Mouse (Mus musculus) heart, embryonic 10.5 days (tissue): Measurements from ENCODE around the gene Neu2. TPM values are rescaled to one million over a fixed set of nuclear protein-coding genes. Genes with fewer than 3 reads are reported as not detected.
A peak's percentile ranks its signal among the peaks of the same experiment; 100 is the strongest.

Experiments
- DNase-seq: peaks from one replicate; pipeline ENCODE4 v3.0.0-alpha.2; 2017; ENCODE audit warnings: low spot score
- H3K27ac ChIP-seq: fragments of 300-500 bp; sonication (generic); 2 replicates; pipeline ENCODE4 v1.5.1; 2016; ENCODE audit warnings: mild to moderate bottlenecking
- H3K27me3 ChIP-seq: fragments of 300-500 bp; sonication (generic); 2 replicates; pipeline ENCODE4 v1.6.1; 2016; ENCODE audit warnings: mild to moderate bottlenecking; ENCODE audit not compliant: poor library complexity, insufficient read depth, severe bottlenecking
- H3K36me3 ChIP-seq: fragments of 300-500 bp; sonication (generic); 2 replicates; pipeline ENCODE4 v1.6.1; 2016; ENCODE audit warnings: mild to moderate bottlenecking, moderate library complexity
- H3K4me1 ChIP-seq: fragments of 300-500 bp; sonication (generic); 2 replicates; pipeline ENCODE4 v1.6.1; 2016; ENCODE audit warnings: mild to moderate bottlenecking
- H3K4me3 ChIP-seq: fragments of 300-500 bp; sonication (generic); 2 replicates; pipeline ENCODE4 v1.5.1; 2016; ENCODE audit warnings: mild to moderate bottlenecking, moderate library complexity
- H3K9me3 ChIP-seq: fragments of 300-500 bp; sonication (generic); 2 replicates; pipeline ENCODE4 v1.6.1; 2016; ENCODE audit warnings: mild to moderate bottlenecking, moderate library complexity
- WGBS: fragments of 180-500 bp; shearing (Covaris S2); methylation state at CpG from one replicate; pipeline ENCODE4 v1.1.7; 2016; 5-methylcytosine and 5-hydroxymethylcytosine counted together
- polyA plus RNA-seq: library from polyadenylated mRNA; unstranded; fragments of >200 nt; fragmentation: Nextera tagmentation; extraction: Ambion mirVana; gene quantifications from 2 replicates; pipeline ENCODE4 v1.2.1, GENCODE M21; 2016

Neu2 gene
- polyA plus RNA-seq, 1 experiment from 2014 or later, result 0.18 TPM

DNA sequence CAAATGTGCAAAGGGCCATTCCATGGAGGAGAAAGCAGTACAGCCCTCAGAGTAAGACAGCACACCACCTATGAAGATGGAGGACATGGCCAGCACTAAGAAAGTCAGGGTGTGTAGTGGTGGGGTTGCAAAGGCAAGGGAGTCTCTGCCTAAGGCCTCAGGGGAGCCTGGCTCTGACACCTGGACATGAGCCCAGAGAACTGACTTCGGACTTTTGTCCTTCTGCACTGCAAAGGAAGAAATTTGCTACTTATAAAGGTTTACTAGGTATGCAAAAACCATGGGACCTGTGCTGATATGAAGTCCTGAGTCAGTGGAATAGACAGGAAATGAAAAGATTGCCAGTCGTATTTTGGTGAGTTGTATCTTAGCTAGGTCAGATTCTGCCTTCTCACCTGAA is 92.1 kb downstream of the Neu2 start:
- DNase-seq, result no peak
- H3K36me3 ChIP-seq, result no peaks in the 10 kb centered on the region
- no peak overlapping the region for H3K27ac ChIP-seq
- H3K4me1 ChIP-seq, result no peaks in the 10 kb centered on the region
- H3K4me3 ChIP-seq, result no peak overlapping the region
- H3K27me3 ChIP-seq, result no peaks in the 10 kb centered on the region
- 60% methylated on average over 2 of the region's 2 CpGs for WGBS
- no peaks in the 10 kb centered on the region for H3K9me3 ChIP-seq

DNA sequence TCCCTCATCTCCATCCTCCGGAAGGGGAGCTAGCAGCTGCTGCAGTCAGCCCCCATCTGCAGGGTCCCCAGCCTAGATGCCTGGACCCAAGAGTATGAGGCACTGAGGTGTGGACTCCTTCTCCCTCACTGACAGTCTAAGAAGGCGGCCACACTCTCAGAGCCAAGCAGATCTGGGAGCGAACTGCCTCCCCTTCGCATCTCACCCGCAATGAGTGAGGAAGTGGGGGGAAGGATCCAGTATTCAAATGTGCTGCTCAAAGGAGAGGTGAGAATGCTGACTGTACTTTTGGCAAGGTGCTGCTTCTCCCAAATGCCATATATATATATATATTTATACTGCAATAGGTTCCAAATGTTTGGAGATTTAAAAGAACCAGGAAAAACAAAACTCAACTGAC is 93.7 kb downstream of the Neu2 start:
- H3K36me3 ChIP-seq, result no peaks in the 10 kb centered on the region
- 84% methylated on average over 5 of the region's 5 CpGs for whole genome bisulfite sequencing
- no peaks in the 10 kb centered on the region for H3K9me3 ChIP-seq
- H3K27ac ChIP-seq, result no peak overlapping the region
- no peaks in the 10 kb centered on the region for H3K4me1 ChIP-seq
- H3K4me3 ChIP-seq, result no peak overlapping the region
- DNase-seq, result no peak
- no peaks in the 10 kb centered on the region for H3K27me3 ChIP-seq

DNA sequence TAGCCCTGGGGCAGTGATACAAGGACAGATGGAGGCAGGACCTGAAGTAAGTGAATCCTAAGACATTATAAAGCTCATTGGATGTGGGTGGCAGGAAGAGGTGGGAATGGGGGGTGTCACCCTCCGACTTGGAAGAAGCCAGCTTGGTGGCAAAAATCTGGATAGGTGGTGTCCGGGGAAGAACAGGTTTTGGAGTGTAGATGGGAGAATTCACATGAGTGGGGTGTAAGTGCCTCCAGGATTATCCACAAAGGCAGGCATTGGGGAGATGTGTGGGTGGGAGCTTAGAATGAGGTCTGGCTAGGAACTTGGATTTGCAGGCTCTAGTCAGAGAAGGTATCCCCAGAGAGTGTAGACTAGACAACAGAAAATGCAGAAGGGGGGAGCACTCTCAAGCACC is 95.6 kb downstream of the Neu2 start:
- no peaks in the 10 kb centered on the region for H3K27me3 ChIP-seq
- no peak overlapping the region for H3K27ac ChIP-seq
- H3K4me1 ChIP-seq, result no peaks in the 10 kb centered on the region
- no peak for DNase-seq
- 80% methylated on average over 2 of the region's 2 CpGs for WGBS
- no peaks in the 10 kb centered on the region for H3K36me3 ChIP-seq
- H3K9me3 ChIP-seq, result no peaks in the 10 kb centered on the region
- no peak overlapping the region for H3K4me3 ChIP-seq

DNA sequence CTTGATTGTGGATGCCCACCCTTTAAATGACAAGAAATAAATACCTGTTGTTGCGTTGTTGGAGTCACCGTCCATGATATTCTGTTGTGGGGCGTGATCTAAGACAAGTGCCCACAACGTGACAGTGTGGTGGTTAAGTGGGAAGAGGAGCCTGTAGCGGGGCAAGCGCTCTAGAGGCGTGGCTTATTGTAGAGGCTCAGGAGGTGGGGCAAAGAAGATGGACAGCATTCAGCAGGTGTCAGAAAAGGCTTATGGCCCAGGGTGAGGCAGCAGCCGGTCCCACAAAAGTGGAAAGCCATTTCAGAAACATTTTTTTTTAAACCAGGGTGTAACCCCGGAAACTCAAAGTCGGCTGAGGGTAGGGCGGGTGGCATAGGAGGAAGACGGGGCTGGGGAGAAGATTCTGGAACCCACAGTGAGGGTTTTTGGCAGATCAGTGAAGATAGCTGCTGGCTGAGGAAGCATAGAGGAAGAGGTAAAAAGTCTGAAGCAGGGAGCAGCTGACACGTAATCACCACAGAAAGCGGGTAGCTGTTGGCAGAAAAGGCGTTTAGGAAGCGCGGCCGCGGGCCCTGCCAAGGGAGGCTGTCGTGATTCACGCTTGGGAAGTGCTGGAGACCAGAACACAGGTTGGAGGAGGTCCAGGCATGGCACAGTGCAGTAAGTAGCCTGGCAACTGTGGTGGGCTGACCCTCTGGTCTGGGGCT is 97.8 kb downstream of the Neu2 start:
- Histone ChIP-seq H3K4me1 (no peaks in the 10 kb centered on the region), H3K4me3 (no peak overlapping the region), H3K27ac (no peak overlapping the region), H3K27me3 (no peaks in the 10 kb centered on the region), H3K9me3 (no peaks in the 10 kb centered on the region), H3K36me3 (no peaks in the 10 kb centered on the region)
- DNase-seq, result no peak
- whole genome bisulfite sequencing, result 73% methylated on average over 21 of the region's 21 CpGs

DNA sequence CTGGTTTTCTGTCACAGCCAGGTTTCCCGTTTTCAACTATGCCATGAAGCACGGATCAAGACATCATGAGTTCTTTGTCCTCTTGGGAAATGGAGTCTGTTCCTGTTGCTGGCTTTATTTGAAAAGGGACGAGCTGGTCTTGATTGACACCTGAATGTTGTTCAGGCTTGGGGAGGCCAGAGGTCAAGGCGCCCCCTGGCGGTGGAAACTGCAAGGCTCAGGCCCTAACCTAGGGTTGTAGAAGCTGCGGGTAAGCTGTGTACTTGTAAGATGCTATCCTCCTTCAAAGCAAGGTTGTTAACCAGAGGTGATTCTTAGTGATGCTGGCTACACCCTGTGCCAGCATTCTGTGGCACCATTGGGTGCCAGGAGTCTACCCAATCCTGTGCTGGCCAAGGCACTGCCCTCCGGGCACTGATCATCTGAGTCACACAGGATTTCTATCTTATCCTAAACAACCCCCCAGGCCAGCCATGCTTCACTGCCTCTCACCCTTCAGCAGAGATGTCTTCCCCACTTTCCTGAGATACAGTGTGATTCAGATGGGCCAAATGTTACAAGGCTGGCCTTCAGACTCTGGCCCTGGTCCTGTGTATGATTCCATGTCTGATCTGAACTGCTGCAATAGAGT is 98.8 kb downstream of the Neu2 start:
- WGBS, result 29% methylated on average over 7 of the region's 7 CpGs
- DNase-seq, result no peak

DNA sequence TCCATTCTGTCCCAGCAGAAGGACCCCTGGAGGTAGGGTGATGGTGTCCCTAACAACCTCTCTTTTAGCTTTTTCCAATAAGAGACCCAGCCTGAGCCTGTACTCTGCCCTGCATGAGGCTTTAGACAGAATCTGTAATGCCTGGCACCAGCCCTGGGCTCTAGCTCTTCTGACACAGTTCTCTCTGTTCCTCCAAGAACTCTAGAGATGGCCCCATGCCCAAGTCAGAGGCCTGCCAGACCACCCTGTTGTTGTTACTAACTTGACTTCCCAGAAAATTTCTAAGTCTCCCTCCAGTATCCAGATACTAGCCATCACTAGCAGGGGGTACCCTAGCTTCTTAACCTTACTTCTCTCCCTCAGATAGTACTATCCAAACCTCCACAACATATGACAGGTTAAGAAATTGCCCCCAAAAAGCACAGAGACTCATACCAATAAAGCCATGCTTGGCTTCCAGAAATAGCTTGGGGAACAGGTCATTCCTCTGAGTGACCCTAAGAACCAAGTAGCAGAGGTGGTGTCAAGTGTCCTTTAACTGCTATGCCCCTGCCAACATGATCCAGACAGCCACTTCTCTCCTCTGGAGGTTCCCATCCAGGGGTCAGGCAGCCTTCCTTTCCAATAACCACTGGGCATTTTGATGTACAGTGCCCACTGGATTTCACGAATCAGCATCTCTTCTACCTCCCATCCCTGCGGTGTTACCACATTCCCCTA is 105.0 kb downstream of the Neu2 start:
- Histone ChIP-seq H3K36me3 (no peaks in the 10 kb centered on the region), H3K27me3 (peaks cover 4% of the 10 kb centered on the region; the same call in 1 of the 2 replicates), H3K9me3 (no peaks in the 10 kb centered on the region), H3K4me1 (no peaks in the 10 kb centered on the region), H3K27ac (no peak overlapping the region), H3K4me3 (no peak overlapping the region)
- WGBS, result 76% methylated on average over 2 of the region's 2 CpGs
- DNase-seq, result no peak

More for the DNA sequence above, 98.8 kb downstream of the Neu2 start:
- Histone ChIP-seq H3K4me3 (no peak overlapping the region), H3K27me3 (no peaks in the 10 kb centered on the region), H3K27ac (no peak overlapping the region), H3K9me3 (no peaks in the 10 kb centered on the region), H3K4me1 (no peaks in the 10 kb centered on the region), H3K36me3 (no peaks in the 10 kb centered on the region)

DNA sequence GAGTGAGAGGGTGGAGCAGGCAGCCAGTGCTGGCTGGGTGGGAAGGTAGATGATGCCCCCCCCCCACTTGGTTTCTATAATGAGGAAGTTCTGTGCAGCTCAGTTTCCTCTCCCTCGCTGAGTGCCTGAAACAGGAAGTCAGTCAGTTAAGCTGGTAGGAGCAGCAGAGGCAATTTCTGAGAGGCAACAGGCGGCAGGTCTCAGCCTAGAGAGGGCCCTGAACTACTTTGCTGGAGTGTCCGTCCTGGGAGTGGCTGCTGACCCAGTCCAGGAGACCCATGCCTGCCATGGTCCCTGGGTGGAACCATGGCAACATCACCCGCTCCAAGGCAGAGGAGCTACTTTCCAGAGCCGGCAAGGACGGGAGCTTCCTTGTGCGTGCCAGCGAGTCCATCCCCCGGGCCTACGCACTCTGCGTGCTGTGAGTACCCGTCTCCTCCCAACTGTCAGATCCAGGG is 110.6 kb downstream of the Neu2 start, which contains the start of gene Inpp5d:
Gene Inpp5d, plus strand, starts transcription at position 102 of the 458 bp plus-strand sequence.
- Histone ChIP-seq H3K36me3 (no peaks in the 10 kb centered on the region), H3K27ac (peak within 1 kb of the TSS; percentile 70), H3K4me3 (peak within 1 kb of the TSS; percentile 35), H3K4me1 (peaks cover 17% of the 10 kb centered on the region), H3K9me3 (no peaks in the 10 kb centered on the region), H3K27me3 (no peaks in the 10 kb centered on the region)
- no peak for DNase-seq
- WGBS, result 65% methylated on average over 12 of the region's 12 CpGs

DNA sequence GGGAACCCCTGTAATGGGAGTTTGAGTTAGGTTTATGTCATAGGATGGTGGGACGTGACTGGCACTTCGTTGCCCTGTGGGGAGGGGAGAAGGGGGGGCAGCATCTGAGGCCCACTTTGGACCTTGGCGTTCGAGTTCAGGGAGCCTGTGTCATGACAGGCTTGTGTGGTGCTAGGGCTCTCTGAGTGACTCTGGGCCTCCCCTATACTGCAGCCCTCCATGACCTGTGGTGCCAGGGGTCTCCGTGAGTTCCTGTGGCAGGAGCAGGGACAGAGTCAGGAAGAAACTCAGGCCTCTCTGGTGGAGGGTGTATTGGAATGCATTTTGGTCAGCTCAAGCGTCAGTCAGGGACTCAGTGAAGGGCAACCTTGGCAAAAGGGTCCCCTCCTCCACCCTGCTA is 111.0 kb downstream of the Neu2 start:
- Histone ChIP-seq H3K27ac (peak overlapping the region; percentile 70), H3K4me3 (peak overlapping the region; percentile 35), H3K4me1 (peaks cover 17% of the 10 kb centered on the region), H3K36me3 (no peaks in the 10 kb centered on the region), H3K27me3 (no peaks in the 10 kb centered on the region), H3K9me3 (no peaks in the 10 kb centered on the region)
- 66% methylated on average over 6 of the region's 6 CpGs for WGBS
- DNase-seq, result no peak

DNA sequence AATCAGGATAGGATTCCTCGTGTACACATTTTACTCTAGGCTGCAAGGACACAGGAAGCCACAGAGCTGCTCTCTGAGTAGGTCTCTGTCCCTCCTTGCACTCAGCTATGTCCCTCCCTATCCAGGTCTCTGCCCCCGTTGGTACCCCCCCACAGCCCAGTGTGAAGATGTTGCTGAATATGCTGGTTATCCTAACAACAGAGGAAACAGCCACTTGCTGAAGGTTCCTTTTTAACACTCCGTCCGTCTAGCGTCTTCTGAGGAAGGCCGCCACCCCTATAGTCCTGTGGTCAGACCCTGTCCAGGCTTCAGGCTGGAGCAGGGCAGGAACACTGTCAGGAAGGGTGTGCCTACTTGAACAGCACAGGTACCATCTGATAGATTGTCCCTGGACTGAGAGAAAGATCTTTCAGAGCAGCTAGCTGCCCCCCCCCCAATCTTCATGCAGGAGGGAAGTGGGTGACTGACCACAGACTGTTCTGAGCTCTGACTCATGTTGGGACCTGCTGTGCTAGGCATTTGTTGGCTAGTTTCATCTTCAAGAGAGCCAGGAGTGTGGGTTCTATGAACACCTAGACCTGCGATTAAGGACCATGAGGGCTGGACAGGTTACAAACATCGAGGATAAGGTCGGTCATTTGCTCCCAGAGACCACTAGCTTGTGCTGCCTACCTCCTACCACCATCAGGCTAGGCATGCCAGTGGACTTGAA is 111.6 kb downstream of the Neu2 start:
- H3K27me3 ChIP-seq, result no peaks in the 10 kb centered on the region
- H3K4me3 ChIP-seq, result peak overlapping the region; percentile 35; the same call in 1 of the 2 replicates
- DNase-seq, result no peak
- peaks cover 17% of the 10 kb centered on the region for H3K4me1 ChIP-seq
- no peaks in the 10 kb centered on the region for H3K9me3 ChIP-seq
- H3K27ac ChIP-seq, result peak overlapping the region; percentile 70; the same call in 1 of the 2 replicates
- 75% methylated on average over 9 of the region's 9 CpGs for WGBS
- no peaks in the 10 kb centered on the region for H3K36me3 ChIP-seq

DNA sequence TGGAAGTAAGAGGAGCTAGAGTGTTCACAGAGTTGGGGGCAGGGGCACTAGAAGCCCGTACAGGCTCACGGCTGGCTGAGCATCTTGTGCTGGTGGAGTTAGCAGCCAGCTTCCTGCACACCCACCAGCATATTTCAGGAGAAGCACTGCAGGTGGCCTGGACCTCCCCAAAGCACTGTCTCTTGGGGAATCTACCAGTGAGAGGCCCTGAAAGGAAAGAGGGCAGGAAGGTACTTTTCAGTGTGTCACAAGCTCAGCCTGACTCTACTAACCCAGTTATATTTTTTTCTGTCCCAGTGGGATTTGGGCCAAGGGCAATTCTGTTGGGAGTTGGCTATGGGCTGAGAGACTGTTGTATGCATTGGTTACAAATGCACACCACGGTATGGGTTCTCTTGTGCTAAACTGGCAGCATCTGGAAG is 112.2 kb downstream of the Neu2 start:
- Histone ChIP-seq H3K4me3 (no peak overlapping the region), H3K4me1 (peaks cover 23% of the 10 kb centered on the region), H3K9me3 (no peaks in the 10 kb centered on the region), H3K36me3 (no peaks in the 10 kb centered on the region), H3K27me3 (no peaks in the 10 kb centered on the region), H3K27ac (no peak overlapping the region)
- WGBS, result 69% methylated on average over 3 of the region's 3 CpGs
- DNase-seq, result no peak

DNA sequence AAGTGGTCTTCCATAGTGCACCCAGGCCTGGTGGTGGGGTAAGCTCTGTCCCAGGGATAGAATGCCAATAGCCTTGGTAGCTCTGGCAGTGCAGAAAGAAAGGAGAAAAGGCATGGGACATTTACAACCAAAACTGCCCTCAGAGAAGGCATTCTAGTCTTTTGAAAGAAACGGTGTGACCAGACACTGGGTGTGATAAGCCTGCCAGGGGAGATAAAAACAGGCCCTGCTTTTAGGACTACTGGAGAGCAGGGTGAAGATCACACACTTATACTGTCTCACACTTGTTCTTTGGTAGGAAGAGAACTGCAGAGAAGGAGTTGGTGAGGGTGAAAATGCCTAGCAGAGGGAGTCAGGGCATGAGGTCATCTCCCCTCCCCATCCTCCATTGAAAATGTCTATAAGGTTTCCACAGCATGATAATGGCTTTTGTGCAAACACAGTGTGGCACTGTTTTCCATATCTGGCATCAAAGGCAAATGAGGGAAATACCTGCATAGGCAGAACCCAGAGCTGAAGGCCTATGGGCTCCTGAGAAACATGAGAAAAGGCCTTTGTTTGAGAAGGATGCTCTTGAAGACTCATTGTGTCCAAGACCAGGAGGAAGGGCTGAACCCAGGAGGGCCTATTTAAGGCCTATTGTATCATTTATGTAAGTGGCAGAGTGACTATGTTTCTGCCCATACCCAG is 114.4 kb downstream of the Neu2 start:
- WGBS, result 15% methylated on average over 1 of the region's 1 CpGs
- Histone ChIP-seq H3K36me3 (no peaks in the 10 kb centered on the region), H3K27ac (no peak overlapping the region), H3K4me3 (no peak overlapping the region), H3K9me3 (no peaks in the 10 kb centered on the region), H3K27me3 (no peaks in the 10 kb centered on the region), H3K4me1 (peaks cover 30% of the 10 kb centered on the region)
- no peak for DNase-seq

DNA sequence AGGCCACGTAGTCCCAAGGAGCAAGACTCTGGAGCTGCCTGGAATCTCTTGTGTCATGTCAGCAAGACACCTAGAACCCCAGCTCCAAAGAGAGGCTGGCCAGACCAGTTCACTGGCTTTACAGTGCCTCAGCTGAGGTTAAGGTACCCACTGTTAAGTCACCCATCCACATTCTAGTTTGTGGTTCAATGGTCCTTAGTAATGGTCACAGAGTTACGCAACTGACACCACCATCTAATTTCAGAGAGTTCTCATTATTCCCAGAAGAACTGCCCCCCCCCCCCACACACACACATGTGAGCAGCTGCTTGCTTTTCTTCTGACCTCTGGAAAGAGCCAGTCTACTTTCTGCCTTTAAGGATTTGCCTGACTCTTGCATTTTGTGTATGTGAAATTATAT is 115.1 kb downstream of the Neu2 start:
- Histone ChIP-seq H3K27ac (no peak overlapping the region), H3K4me3 (no peak overlapping the region)
- 90% methylated on average over 2 of the region's 2 CpGs for WGBS

More for the DNA sequence above, 115.1 kb downstream of the Neu2 start:
- H3K36me3 ChIP-seq, result no peaks in the 10 kb centered on the region
- H3K27me3 ChIP-seq, result no peaks in the 10 kb centered on the region
- H3K4me1 ChIP-seq, result peaks cover 30% of the 10 kb centered on the region
- DNase-seq, result no peak
- H3K9me3 ChIP-seq, result no peaks in the 10 kb centered on the region
